In genomic region chrX:158615096-158615495, GRCm38 (mm10) we compare ENCODE assay signal across 17 mouse cellular contexts.
DNase-seq lines count a peak whose midpoint lies in the region; ATAC-seq and TF ChIP-seq lines count a peak whose summit lies in the region.
"Had no signal": no experiment of that assay in that cellular context is flagged by ENCODE, and none has a peak within 500 bp of the region (broad histone marks: within the 10 kb centered on the region; RNA-seq: fewer than 3 reads in every experiment).

No protein-coding gene starts in this region.

- no peak overlapping the region for H3K4me3 ChIP-seq in left cerebral cortex, adult 2 months
- no peak overlapping the region for H3K4me3 ChIP-seq in midbrain, embryonic 15.5 days
- H3K4me3 ChIP-seq: embryonic facial prominence, embryonic 10.5 days; embryonic facial prominence, embryonic 12.5 days had no signal

- WGBS in midbrain, embryonic 15.5 days, result 77% methylated on average over 2 of the region's 2 CpGs

- H3K36me3 ChIP-seq in midbrain, embryonic 15.5 days (replicated peaks), result no peaks in the 10 kb centered on the region
- H3K36me3 ChIP-seq: embryonic facial prominence, embryonic 10.5 days; embryonic facial prominence, embryonic 12.5 days had no signal

- DNase-seq in frontal cortex, postnatal 36 days (ENCODE audit: low spot score in 2 of 2), result no peak
- DNase-seq in left cerebral cortex, adult 2 months (ENCODE audit: extremely low spot score in 1 of 2, low spot score in 2 of 2), result no peak
- no peak for DNase-seq in left cerebral cortex, adult 8-10 months (ENCODE audit: low spot score in 2 of 2)
- DNase-seq: adrenal gland, adult 2 months; adrenal gland, postnatal 10 days; adrenal gland, postnatal 25 days; cerebellum, adult 11-12 months; cerebellum, adult 2 months; cerebellum, adult 9-10 months; cerebellum, postnatal 10 days; cerebellum, postnatal 25 days had no signal

- H3K4me2 ChIP-seq in midbrain, embryonic 15.5 days, result no peak overlapping the region
- H3K4me2 ChIP-seq: embryonic facial prominence, embryonic 12.5 days had no signal

- H3K27ac ChIP-seq in left cerebral cortex, adult 2 months, result peak overlapping the region; percentile 29
- H3K27ac ChIP-seq in midbrain, embryonic 15.5 days, result no peak overlapping the region
- H3K27ac ChIP-seq: embryonic facial prominence, embryonic 10.5 days; embryonic facial prominence, embryonic 12.5 days had no signal

- H3K9me3 ChIP-seq in midbrain, embryonic 15.5 days, result no peaks in the 10 kb centered on the region
- H3K9me3 ChIP-seq: embryonic facial prominence, embryonic 10.5 days; embryonic facial prominence, embryonic 12.5 days had no signal

- no peaks in the 10 kb centered on the region for H3K4me1 ChIP-seq in midbrain, embryonic 15.5 days
- H3K4me1 ChIP-seq: embryonic facial prominence, embryonic 10.5 days; embryonic facial prominence, embryonic 12.5 days had no signal

- intact Hi-C loops in left cerebral cortex, adult 2 months (cut with DNase I), result loop anchor here (1.0 to 5.0 kb wide), 2 partner anchors 237 to 307 kb away; no protein-coding TSS in a partner anchor

- TF ChIP-seq CTCF in left cerebral cortex, adult 2 months (IDR thresholded peaks at IDR 0.05), result no peak

- no peaks in the 10 kb centered on the region for H3K27me3 ChIP-seq in midbrain, embryonic 15.5 days (replicated peaks)

- ATAC-seq in frontal cortex, adult (ENCODE audit: low TSS enrichment), result peak; percentile 49; the same call in 1 of the 2 replicates
- no peak for ATAC-seq in midbrain, embryonic 15.5 days (replicated peaks)
- ATAC-seq: forebrain, embryonic 14.5 days; forebrain, embryonic 16.5 days had no signal

- no peak overlapping the region for H3K9ac ChIP-seq in midbrain, embryonic 15.5 days
- H3K9ac ChIP-seq: embryonic facial prominence, embryonic 12.5 days had no signal
